Mouse (Mus musculus) heart, postnatal 0 days (tissue): Measurements from ENCODE around the gene Vamp9.

Experiments used
- CTCF ChIP-seq: IDR thresholded peaks from 2 replicates; pipeline ENCODE4 v1.5.1; 2016; ENCODE audit warnings: antibody characterized with exemption, control low read depth, low read depth
- EP300 ChIP-seq: IDR thresholded peaks from 2 replicates; pipeline ENCODE4 v1.6.1; 2016; ENCODE audit warnings: antibody characterized with exemption, low read depth

GRCm38 (mm10) chr5:99905731-99906130 is 323 bp upstream of the Vamp9 start:
- TF ChIP-seq EP300 (no peak), CTCF (no peak)
